Mouse (Mus musculus) erythroid progenitor cell, adult 5-6 weeks (primary cell): ENCODE results near the gene Luc7l3. TPM values are rescaled to one million over a fixed set of nuclear protein-coding genes. Genes with fewer than 3 reads are reported as not detected.
"Not testable (repeated sequence)": the region's sequence is repeated elsewhere in the genome, so short reads cannot be mapped to it uniquely, and the experiment has no call there.

Experiments used
- ATAC-seq: replicated peaks from 2 replicates; pipeline ENCODE4 v1.8.0; 2016; ENCODE audit warnings: moderate number of reproducible peaks, mild to moderate bottlenecking, moderate TSS enrichment, inconsistent platforms; ENCODE audit not compliant: poor library complexity, low FRiP score, severe bottlenecking
- total RNA-seq, 2 experiments: library from RNA; stranded (forward) in 1 of 2; stranded (reverse) in 1 of 2; fragments of 150-400 nt in 1 of 2; fragments of 186-747, 209-891 nt in 1 of 2; gene quantifications; 2 replicates each; pipeline versions ENCODE4 v1.2.3 to v1.2.4; 2015 to 2017; ENCODE audit warnings: low replicate concordance in 2 of 2

Luc7l3 gene
- total RNA-seq, 2 experiments from 2014 or later, result 280 to 607 TPM

- no peak for ATAC-seq
Measured at GRCm38 (mm10) chr11:94268761-94269160, 53.0 kb downstream of the Luc7l3 start.

- not testable (repeated sequence) for ATAC-seq
Measured at GRCm38 (mm10) chr11:94266155-94266554, 55.6 kb downstream of the Luc7l3 start.

GRCm38 (mm10) chr11:94265134-94265785 lies 56.5 kb downstream of the Luc7l3 start:
- peak; percentile 68 for ATAC-seq

GRCm38 (mm10) chr11:94261585-94262370 lies 60.0 kb downstream of the Luc7l3 start:
- ATAC-seq, result peak; percentile 87

- no peak for ATAC-seq
Measured at GRCm38 (mm10) chr11:94259814-94260213, 62.0 kb downstream of the Luc7l3 start.

GRCm38 (mm10) chr11:94257987-94258386 lies 63.8 kb downstream of the Luc7l3 start:
- no peak for ATAC-seq

- no peak for ATAC-seq
Measured at GRCm38 (mm10) chr11:94255733-94256132, 66.1 kb downstream of the Luc7l3 start.

- ATAC-seq, result 0 out of 2 replicates have a peak, but pooled peaks have one; percentile 40
Measured at GRCm38 (mm10) chr11:94253691-94254090, 68.1 kb downstream of the Luc7l3 start.

- no peak for ATAC-seq
Measured at GRCm38 (mm10) chr11:94253156-94253555, 68.6 kb downstream of the Luc7l3 start.

- ATAC-seq, result no peak
Measured at GRCm38 (mm10) chr11:94246789-94247061, 75.1 kb downstream of the Luc7l3 start.

- ATAC-seq, result no peak
Measured at GRCm38 (mm10) chr11:94245955-94246788, 75.6 kb downstream of the Luc7l3 start, which contains the start of gene Wfikkn2. Gene Wfikkn2, minus strand, starts transcription at chr11:94246005.

GRCm38 (mm10) chr11:94244385-94244784 lies 77.4 kb downstream of the Luc7l3 start:
- ATAC-seq, result no peak

- no peak for ATAC-seq
Measured at GRCm38 (mm10) chr11:94243422-94244180, 78.2 kb downstream of the Luc7l3 start.

GRCm38 (mm10) chr11:94242760-94243421 lies 78.9 kb downstream of the Luc7l3 start:
- ATAC-seq, result no peak

- no peak for ATAC-seq
Measured at GRCm38 (mm10) chr11:94239706-94240105, 82.1 kb downstream of the Luc7l3 start.

GRCm38 (mm10) chr11:94238786-94239185 lies 83.0 kb downstream of the Luc7l3 start:
- no peak for ATAC-seq
